Mouse (Mus musculus): Measurements from ENCODE around the gene Cnep1r1. TPM values are rescaled to one million over a fixed set of nuclear protein-coding genes. Genes with fewer than 3 reads are reported as not detected.

Gene Cnep1r1
- total RNA-seq, 2 experiments from 2014 or later = 32.3 to 34.7 TPM

Small RNA genes lying within 50 kb of the gene (microRNA-seq; reads per million reads assigned to microRNA genes)
- gene Mir7071 = 4.0 to 5.3 reads per million in 2 experiments

Other genes with a start within 250 kb of the Cnep1r1 start
- gene Zfp423, start 159.2 kb upstream of the Cnep1r1 start, total RNA-seq (2021) = 10 to 100 TPM; 20.9 to 27.1 TPM
- gene Heatr3, start 19.1 kb downstream of the Cnep1r1 start, total RNA-seq (2021) = 10 to 100 TPM; 31.2 to 34.7 TPM
- 10 to 100 TPM; 34.3 to 37.0 TPM for gene Tent4b, start 80.4 kb downstream of the Cnep1r1 start, total RNA-seq (2021)
- gene Adcy7, start 153.6 kb downstream of the Cnep1r1 start, total RNA-seq (2021) = 1 to 10 TPM; 5.0 to 6.1 TPM
- 10 to 100 TPM; 63.4 to 68.8 TPM for gene Brd7, start 243.4 kb downstream of the Cnep1r1 start, total RNA-seq (2021)